Mouse (Mus musculus) E14TG2a.4 (cell line): Measurements from ENCODE around the gene Myh3.

ENCODE experiments used
- H3K27me3 ChIP-seq: 2 replicates; pipeline ENCODE4 v1.6.1; 2014; ENCODE audit warnings: low read length, control low read depth; ENCODE audit not compliant: insufficient read depth
- H3K36me3 ChIP-seq: 2 replicates; pipeline ENCODE4 v1.6.1; 2014; ENCODE audit warnings: low read length, control low read depth; ENCODE audit not compliant: insufficient read depth
- H3K4me1 ChIP-seq: replicated peaks from 2 replicates; pipeline ENCODE4 v1.6.1; 2014; ENCODE audit warnings: low read depth, low read length, control low read depth
- H3K4me3 ChIP-seq: replicated peaks from 2 replicates; pipeline ENCODE4 v1.5.1; 2014; ENCODE audit warnings: mild to moderate bottlenecking, low read length
- H3K9me3 ChIP-seq: 2 replicates; pipeline ENCODE4 v1.6.1; 2014; ENCODE audit warnings: low read length, control low read depth
- CTCF ChIP-seq: conservative IDR thresholded peaks from 2 replicates; pipeline ENCODE4 v1.5.1; 2014; ENCODE audit warnings: low read length
- NANOG ChIP-seq: IDR thresholded peaks from 2 replicates; pipeline ENCODE4 v1.6.1; 2014; ENCODE audit warnings: borderline replicate concordance, low read length, mixed read lengths
- POU5F1 ChIP-seq: IDR thresholded peaks from 2 replicates; pipeline ENCODE4 v1.6.1; 2014; ENCODE audit warnings: low read length, borderline replicate concordance

Myh3 gene

DNA sequence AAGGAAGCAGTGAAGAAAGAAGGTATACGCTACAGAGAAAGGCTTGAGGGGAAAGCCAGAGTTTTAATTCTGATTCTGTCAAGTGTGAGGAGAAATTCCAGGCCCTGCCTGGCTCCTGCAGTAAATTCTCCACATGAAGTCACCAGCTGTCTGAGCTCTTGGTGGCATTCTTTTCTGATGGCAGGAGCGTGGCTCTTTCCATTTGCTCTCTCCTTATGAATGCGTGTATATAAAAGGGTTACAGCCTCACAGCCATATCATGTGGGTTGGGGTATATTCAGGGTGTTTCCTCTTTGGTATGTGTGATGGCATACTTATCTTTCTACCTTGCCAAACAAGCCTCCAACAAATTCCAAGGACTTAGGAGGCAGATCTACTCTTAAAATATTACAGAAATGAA, 15.4 kb upstream of the Myh3 start:
- TF ChIP-seq CTCF = no peak
- no peak for TF ChIP-seq POU5F1
- no peak for TF ChIP-seq NANOG
- Histone ChIP-seq H3K4me3 (no peak overlapping the region), H3K9me3 (no peaks in the 10 kb centered on the region), H3K4me1 (peaks cover 13% of the 10 kb centered on the region), H3K27me3 (no peaks in the 10 kb centered on the region), H3K36me3 (peaks cover 96% of the 10 kb centered on the region)

DNA sequence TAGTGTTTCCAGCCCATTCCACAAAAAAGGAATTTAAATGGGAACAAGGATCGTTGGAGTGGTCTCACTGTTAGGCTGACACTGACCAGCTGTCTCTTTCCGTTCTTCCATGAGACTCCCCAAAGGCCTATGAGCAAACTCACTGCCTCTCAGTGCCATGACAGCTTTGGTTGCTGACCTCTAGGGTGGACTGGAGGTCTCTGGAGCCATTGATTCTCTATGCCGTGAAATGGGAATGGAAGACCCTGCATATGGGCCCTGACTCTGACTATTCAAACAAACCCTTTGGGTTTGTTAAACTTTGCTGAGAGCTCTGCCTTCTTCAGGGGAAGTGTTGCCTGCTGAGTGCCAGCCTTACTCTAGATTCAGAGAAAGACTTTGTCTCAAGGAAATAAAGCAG, 10.4 kb upstream of the Myh3 start:
- Histone ChIP-seq H3K9me3 (no peaks in the 10 kb centered on the region), H3K4me1 (peaks cover 2% of the 10 kb centered on the region; the same call in 1 of the 2 replicates), H3K36me3 (peaks cover 49% of the 10 kb centered on the region), H3K4me3 (no peak overlapping the region), H3K27me3 (0 out of 2 replicates have a peak, but pooled peaks cover 2% of the 10 kb centered on the region)
- no peak for TF ChIP-seq NANOG
- TF ChIP-seq CTCF = no peak
- TF ChIP-seq POU5F1 = no peak

DNA sequence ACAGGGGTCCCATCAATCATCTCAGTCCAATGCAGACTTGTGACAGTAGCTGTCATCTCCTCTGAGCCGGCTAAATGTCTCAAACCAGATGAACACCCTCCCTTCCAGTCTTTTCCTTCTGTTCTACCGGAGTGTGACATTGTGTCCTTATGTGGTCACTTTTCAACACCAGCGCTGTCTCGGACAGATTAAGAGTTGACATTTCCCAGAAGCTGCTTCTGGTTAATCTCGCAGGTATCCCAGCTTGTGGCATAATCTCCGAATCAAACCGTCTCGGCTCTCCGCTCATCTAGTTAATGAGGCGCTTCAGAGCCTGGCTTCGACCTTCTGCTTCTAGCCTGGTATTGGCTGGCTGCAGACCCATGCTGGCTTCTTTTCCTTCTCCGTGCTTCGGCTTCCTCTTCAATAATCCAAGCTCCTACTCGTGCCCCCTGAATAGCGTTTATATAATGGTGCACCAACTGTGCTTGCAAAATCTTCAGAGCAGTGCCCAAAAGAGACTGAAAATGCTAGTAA, 5.4 kb upstream of the Myh3 start:
- TF ChIP-seq NANOG (no peak), POU5F1 (no peak), CTCF (no peak)
- no peaks in the 10 kb centered on the region for H3K9me3 ChIP-seq
- H3K27me3 ChIP-seq = peaks cover 11% of the 10 kb centered on the region
- H3K4me3 ChIP-seq = no peak overlapping the region
- H3K4me1 ChIP-seq = peaks cover 8% of the 10 kb centered on the region
- H3K36me3 ChIP-seq = peaks cover 2% of the 10 kb centered on the region

DNA sequence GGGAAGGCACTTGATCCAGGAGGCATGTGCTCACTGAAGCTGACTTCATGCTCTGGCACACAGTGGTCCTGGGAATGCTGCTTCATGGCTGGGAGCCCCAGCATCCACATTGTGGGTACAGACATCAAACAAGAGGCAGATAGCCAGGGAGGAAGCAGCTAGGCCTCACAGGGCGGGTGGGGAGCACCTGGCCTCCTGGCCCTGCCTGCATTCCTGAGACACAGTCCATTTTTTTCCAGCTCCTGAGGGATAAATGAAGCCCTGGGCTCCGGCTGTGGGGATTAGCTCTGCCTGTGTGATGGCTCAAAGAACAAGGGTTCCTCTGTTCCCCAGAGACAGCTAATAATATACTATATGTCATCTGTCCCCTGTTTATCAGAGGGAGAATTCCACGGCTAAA, 3.1 kb upstream of the Myh3 start:
- Histone ChIP-seq H3K4me1 (peaks cover 11% of the 10 kb centered on the region), H3K27me3 (peaks cover 23% of the 10 kb centered on the region), H3K36me3 (no peaks in the 10 kb centered on the region), H3K4me3 (no peak overlapping the region), H3K9me3 (no peaks in the 10 kb centered on the region)
- TF ChIP-seq NANOG (no peak), CTCF (no peak), POU5F1 (no peak)

DNA sequence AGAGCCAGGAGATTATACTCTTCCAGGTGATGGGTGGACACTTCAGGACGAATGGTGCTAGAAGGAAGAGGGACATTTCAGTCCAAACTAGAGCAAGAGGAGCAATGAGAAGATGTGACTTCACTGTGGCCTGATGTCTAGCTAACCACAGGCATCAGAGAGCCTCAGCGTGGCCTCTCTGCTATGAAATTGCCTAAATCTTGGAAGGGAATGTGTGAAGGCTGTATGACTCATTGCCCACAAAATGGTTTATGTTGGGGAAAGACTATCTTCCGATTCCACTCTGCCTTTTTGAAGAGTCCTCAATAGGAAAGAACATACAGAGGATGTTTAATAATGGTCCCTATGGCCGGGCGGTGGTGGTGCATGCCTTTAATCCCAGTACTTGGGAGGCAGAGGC, 1.3 kb upstream of the Myh3 start:
- Histone ChIP-seq H3K4me1 (peaks cover 26% of the 10 kb centered on the region), H3K4me3 (no peak overlapping the region), H3K27me3 (peaks cover 23% of the 10 kb centered on the region), H3K9me3 (no peaks in the 10 kb centered on the region), H3K36me3 (no peaks in the 10 kb centered on the region)
- TF ChIP-seq POU5F1 (no peak), CTCF (no peak), NANOG (no peak)

DNA sequence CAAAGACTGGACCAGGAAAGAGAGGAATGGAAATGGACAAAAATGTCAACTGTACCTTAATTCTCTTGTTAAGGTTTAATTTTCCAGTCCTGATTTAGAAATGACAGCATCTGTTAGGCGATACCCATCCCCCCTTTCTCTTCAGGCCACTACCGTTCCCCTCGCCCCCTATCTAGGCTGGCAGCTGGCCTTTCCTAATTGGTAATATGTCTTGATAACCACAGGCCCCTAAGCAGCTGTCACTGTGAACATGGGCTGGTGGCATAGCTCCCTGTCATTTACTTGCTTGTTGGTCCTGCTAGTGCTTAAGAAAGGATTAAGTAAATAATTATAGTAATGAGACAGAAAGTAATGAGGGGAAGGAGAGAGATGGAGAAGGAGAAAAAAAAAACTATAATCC, 665 bp upstream of the Myh3 start:
- Histone ChIP-seq H3K4me1 (peaks cover 30% of the 10 kb centered on the region), H3K9me3 (no peaks in the 10 kb centered on the region), H3K4me3 (no peak overlapping the region), H3K36me3 (no peaks in the 10 kb centered on the region), H3K27me3 (peaks cover 27% of the 10 kb centered on the region)
- TF ChIP-seq NANOG (no peak), CTCF (no peak), POU5F1 (no peak)

DNA sequence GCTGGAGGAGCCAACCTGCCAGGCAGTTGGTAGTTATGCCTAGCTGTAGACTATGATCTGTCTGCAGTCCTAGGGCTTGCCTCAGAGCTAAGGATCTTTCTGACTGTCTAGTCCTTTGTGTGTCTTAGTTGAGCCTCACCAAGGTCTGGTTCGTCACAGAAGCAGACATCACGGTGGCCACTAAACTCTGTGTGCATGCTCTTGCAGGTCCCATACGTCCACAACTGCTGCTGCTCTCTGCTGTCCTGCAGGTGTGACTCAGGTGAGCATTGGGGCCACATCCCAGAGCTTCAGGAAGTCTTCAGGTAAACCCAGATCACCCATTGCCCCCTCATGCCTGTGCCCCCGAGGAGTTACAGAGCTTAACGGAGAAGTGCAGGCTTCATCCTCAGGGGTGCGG, 788 bp downstream of the Myh3 start:
- H3K27me3 ChIP-seq = peaks cover 35% of the 10 kb centered on the region
- H3K4me3 ChIP-seq = no peak overlapping the region
- TF ChIP-seq CTCF = no peak
- no peak for TF ChIP-seq NANOG
- no peak for TF ChIP-seq POU5F1
- no peaks in the 10 kb centered on the region for H3K36me3 ChIP-seq
- no peaks in the 10 kb centered on the region for H3K9me3 ChIP-seq
- peaks cover 43% of the 10 kb centered on the region for H3K4me1 ChIP-seq

DNA sequence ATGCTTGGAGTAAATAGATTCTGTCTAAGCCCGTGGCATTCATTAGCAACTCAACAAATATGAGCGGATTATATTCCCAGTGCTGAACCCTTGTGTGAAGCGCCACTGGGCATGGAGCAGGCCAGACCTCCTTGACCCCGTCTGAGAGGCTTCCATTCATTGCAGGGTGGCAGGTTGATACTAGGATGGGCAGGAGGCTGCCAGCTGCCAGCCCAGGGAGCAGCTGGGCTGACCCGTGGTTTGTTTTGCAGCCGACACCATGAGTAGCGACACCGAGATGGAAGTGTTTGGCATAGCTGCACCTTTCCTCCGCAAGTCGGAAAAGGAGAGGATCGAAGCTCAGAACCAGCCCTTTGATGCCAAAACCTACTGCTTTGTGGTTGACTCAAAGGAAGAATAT, 1.6 kb downstream of the Myh3 start:
- H3K4me3 ChIP-seq = no peak overlapping the region
- peaks cover 44% of the 10 kb centered on the region for H3K27me3 ChIP-seq
- TF ChIP-seq CTCF = no peak
- TF ChIP-seq NANOG = no peak
- TF ChIP-seq POU5F1 = no peak
- H3K9me3 ChIP-seq = no peaks in the 10 kb centered on the region
- no peaks in the 10 kb centered on the region for H3K36me3 ChIP-seq
- peaks cover 51% of the 10 kb centered on the region for H3K4me1 ChIP-seq

DNA sequence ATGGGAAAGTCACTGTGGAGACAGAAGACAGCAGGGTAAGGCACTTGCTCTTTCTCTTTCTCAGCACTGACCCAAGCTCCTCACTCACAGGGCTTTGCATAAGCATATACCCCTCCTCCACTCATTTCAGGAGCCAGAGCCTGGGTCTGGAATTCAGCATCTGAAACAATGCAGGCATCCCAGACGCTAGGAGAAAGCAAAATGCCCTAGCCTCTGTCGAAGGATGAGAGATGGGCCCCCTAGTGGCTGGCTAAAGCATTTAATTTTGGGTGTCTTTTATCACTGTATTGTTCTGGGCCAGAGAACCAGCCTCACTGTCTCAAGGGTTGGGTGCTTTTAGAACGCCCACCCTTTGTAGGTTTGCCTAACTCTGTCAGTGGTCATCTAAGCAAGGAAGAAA, 2.1 kb downstream of the Myh3 start:
- Histone ChIP-seq H3K27me3 (peaks cover 48% of the 10 kb centered on the region), H3K4me1 (peaks cover 49% of the 10 kb centered on the region), H3K9me3 (no peaks in the 10 kb centered on the region), H3K36me3 (no peaks in the 10 kb centered on the region), H3K4me3 (no peak overlapping the region)
- peak; percentile 95 for TF ChIP-seq CTCF
- no peak for TF ChIP-seq NANOG
